Mouse (Mus musculus): ENCODE results near the gene Ubxn6.
A peak's percentile ranks its signal among the peaks of the same experiment; 100 is the strongest.

DNA sequence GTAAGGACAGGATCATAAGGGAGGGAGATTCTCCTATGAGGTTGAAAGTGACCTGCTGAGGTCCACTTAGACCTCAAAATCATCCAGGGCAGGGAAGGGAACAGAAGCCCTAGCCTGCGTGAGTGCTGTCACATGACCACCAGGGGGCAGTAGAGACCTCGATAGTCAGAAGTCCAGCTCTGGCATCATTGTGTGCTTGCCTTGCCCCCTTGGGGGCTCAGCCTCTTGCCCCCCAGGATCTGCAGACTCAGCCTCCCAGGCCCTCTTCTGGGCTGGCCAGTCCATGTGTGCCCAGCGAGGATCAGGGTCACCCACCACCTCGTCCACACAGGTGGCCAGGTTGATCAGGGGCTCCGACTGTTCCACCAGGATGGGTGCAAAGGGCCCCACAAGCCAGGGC, 37.0 kb upstream of the Ubxn6 start:
- TF ChIP-seq CTCF (IDR thresholded peaks at IDR 0.05) (peak; percentile 96), EP300 (IDR thresholded peaks at IDR 0.05; ENCODE audit: insufficient read depth, low read depth, low read length) (peak; percentile 53; the same call in 1 of the 2 replicates), POLR2A (IDR thresholded peaks at IDR 0.05; ENCODE audit: insufficient read depth, low read depth, low read length) (no peak)

Measured in heart, adult 2 months (tissue).